Mouse (Mus musculus) Patski (cell line): ENCODE results near the gene Leng8. TPM values are rescaled to one million over a fixed set of nuclear protein-coding genes. Genes with fewer than 3 reads are reported as not detected.

ENCODE experiments used
- ATAC-seq: fragments of 100-300 bp; one replicate; pipeline ENCODE4 v1.8.0; 2021
- CTCF ChIA-PET: fragments of 350-600 bp; sonication (Branson Sonifier 250); formaldehyde crosslinking; loops from one replicate; lab custom pipeline; 2022; ENCODE audit warnings: inconsistent platforms; lab: Charles Lee
- POLR2A ChIA-PET: fragments of 350-600 bp; sonication (Branson Sonifier 250); formaldehyde crosslinking; loops from one replicate; lab custom pipeline; 2022; ENCODE audit warnings: antibody characterized with exemption, inconsistent platforms; lab: Charles Lee
- DNase-seq: peaks from one replicate; pipeline ENCODE4 v3.0.0-alpha.2; 2011; ENCODE audit warnings: low read depth, low spot score
- H3K27me3 ChIP-seq: fragments of 371-371 bp; one replicate; pipeline ENCODE4 v1.5.1; 2021
- CTCF ChIP-seq: fragments of 100-300 bp; IDR thresholded peaks from one replicate; pipeline ENCODE4 v1.5.1; 2021
- in situ Hi-C: fragments of 300-500 bp; cut with MboI; formaldehyde crosslinking; loops from 3 replicates; pipeline ENCODE4 v1.11.1; 2018; ENCODE audit warnings: low pct_unique_long_range_greater_than_20kb, mixed read lengths
- polyA plus RNA-seq: library from polyadenylated mRNA; unstranded; gene quantifications from one replicate; pipeline ENCODE4 v1.2.3, GENCODE M21; 2021

The Leng8 gene
- polyA plus RNA-seq, 1 experiment from 2014 or later, result 92.8 TPM

- no peak for TF ChIP-seq CTCF
- ATAC-seq (no peak), DNase-seq (no peak)
- in situ Hi-C loops, result no loop called here
- ChIA-PET CTCF (no interaction called here), POLR2A (no interaction called here)
- peaks cover 19% of the 10 kb centered on the region for H3K27me3 ChIP-seq
These were observed 19.6 kb upstream of the Leng8 start for GRCm38 (mm10) chr7:4117050-4117814.

GRCm38 (mm10) chr7:4119344-4119902 lies 17.4 kb upstream of the Leng8 start, which contains the start of gene Ttyh1:
TSS of gene Ttyh1 (plus strand) at chr7:4119408.
- POLR2A ChIA-PET, result no interaction called here
- CTCF ChIA-PET, result interaction anchor here (1.9 kb wide), 1 partner anchor 11 kb away, joined by 7 read pairs; no protein-coding TSS in a partner anchor
- H3K27me3 ChIP-seq, result peaks cover 14% of the 10 kb centered on the region
- DNase-seq (no peak), ATAC-seq (peak; percentile 19)
- in situ Hi-C loops, result no loop called here
- TF ChIP-seq CTCF, result peak; percentile 78

GRCm38 (mm10) chr7:4119976-4120921 lies 16.6 kb upstream of the Leng8 start:
- peaks cover 14% of the 10 kb centered on the region for H3K27me3 ChIP-seq

GRCm38 (mm10) chr7:4122076-4122768 lies 14.6 kb upstream of the Leng8 start:
- in situ Hi-C loops, result no loop called here
- CTCF ChIA-PET, result no interaction called here
- TF ChIP-seq CTCF, result no peak
- peaks cover 8% of the 10 kb centered on the region for H3K27me3 ChIP-seq
- POLR2A ChIA-PET, result no interaction called here
- no peak for DNase-seq
- no peak for ATAC-seq

More at GRCm38 (mm10) chr7:4119976-4120921, 16.6 kb upstream of the Leng8 start:
- ChIA-PET CTCF (interaction anchor here (1.9 kb wide), 1 partner anchor 11 kb away, joined by 7 read pairs; no protein-coding TSS in a partner anchor), POLR2A (no interaction called here)
- TF ChIP-seq CTCF, result no peak
- ATAC-seq (no peak), DNase-seq (no peak)
- in situ Hi-C loops, result no loop called here

- no peak for DNase-seq
- CTCF ChIA-PET, result no interaction called here
- no peak for TF ChIP-seq CTCF
These were observed 14.1 kb upstream of the Leng8 start for GRCm38 (mm10) chr7:4122783-4123182.

GRCm38 (mm10) chr7:4123732-4124131 lies 13.1 kb upstream of the Leng8 start:
- ATAC-seq (no peak), DNase-seq (no peak)
- POLR2A ChIA-PET, result no interaction called here
- in situ Hi-C loops, result no loop called here
- TF ChIP-seq CTCF, result no peak
- CTCF ChIA-PET, result no interaction called here
- H3K27me3 ChIP-seq, result peaks cover 6% of the 10 kb centered on the region

More at GRCm38 (mm10) chr7:4122783-4123182, 14.1 kb upstream of the Leng8 start:
- POLR2A ChIA-PET, result no interaction called here
- peaks cover 8% of the 10 kb centered on the region for H3K27me3 ChIP-seq
- no peak for ATAC-seq
- in situ Hi-C loops, result no loop called here

- ChIA-PET POLR2A (no interaction called here), CTCF (no interaction called here)
- in situ Hi-C loops, result no loop called here
- ATAC-seq (no peak), DNase-seq (no peak)
- no peaks in the 10 kb centered on the region for H3K27me3 ChIP-seq
- no peak for TF ChIP-seq CTCF
These were observed 12.5 kb upstream of the Leng8 start for GRCm38 (mm10) chr7:4124315-4124759.

- no peak for ATAC-seq
- ChIA-PET POLR2A (no interaction called here), CTCF (no interaction called here)
- no peaks in the 10 kb centered on the region for H3K27me3 ChIP-seq
- no peak for DNase-seq
- TF ChIP-seq CTCF, result no peak
- in situ Hi-C loops, result loop anchor here (5.0 kb wide), 1 partner anchor 302 kb away; no protein-coding TSS in a partner anchor
These were observed 12.0 kb upstream of the Leng8 start for GRCm38 (mm10) chr7:4124856-4125255.

- POLR2A ChIA-PET, result no interaction called here
- TF ChIP-seq CTCF, result no peak
- no peak for DNase-seq
- in situ Hi-C loops, result loop anchor here (5.0 kb wide), 1 partner anchor 302 kb away; no protein-coding TSS in a partner anchor
- ATAC-seq, result no peak
- no peaks in the 10 kb centered on the region for H3K27me3 ChIP-seq
- CTCF ChIA-PET, result interaction anchor here (0.6 kb wide), 1 partner anchor 10 kb away, joined by 3 read pairs; no protein-coding TSS in a partner anchor
These were observed 11.5 kb upstream of the Leng8 start for GRCm38 (mm10) chr7:4125306-4125705.
